Mouse (Mus musculus) forebrain, embryonic 15.5 days (tissue): ENCODE measurements around the gene Zdhhc23. TPM values are rescaled to one million over a fixed set of nuclear protein-coding genes. Genes with fewer than 3 reads are reported as not detected.

ENCODE experiments used
- ATAC-seq: fragments of 200-750 bp; cut with Nextera tagmentation; replicated peaks from 2 replicates; pipeline ENCODE4 v1.8.0; 2017; ENCODE audit warnings: mild to moderate bottlenecking, moderate TSS enrichment, moderate library complexity
- H3K27ac ChIP-seq: fragments of 300-500 bp; sonication (generic); replicated peaks from 2 replicates; pipeline ENCODE4 v1.5.1; 2015; ENCODE audit warnings: mild to moderate bottlenecking, inconsistent platforms
- H3K27me3 ChIP-seq: fragments of 300-500 bp; sonication (generic); 2 replicates; pipeline ENCODE4 v1.6.1; 2015; ENCODE audit warnings: inconsistent platforms
- H3K36me3 ChIP-seq: fragments of 300-500 bp; sonication (generic); 2 replicates; pipeline ENCODE4 v1.6.1; 2015; ENCODE audit warnings: mild to moderate bottlenecking, inconsistent platforms
- H3K4me1 ChIP-seq: fragments of 300-500 bp; sonication (generic); 2 replicates; pipeline ENCODE4 v1.6.1; 2015; ENCODE audit warnings: inconsistent platforms
- H3K4me2 ChIP-seq: fragments of 300-500 bp; sonication (generic); replicated peaks from 2 replicates; pipeline ENCODE4 v1.6.1; 2015; ENCODE audit warnings: mild to moderate bottlenecking, inconsistent platforms
- H3K4me3 ChIP-seq: fragments of 300-500 bp; sonication (generic); 2 replicates; pipeline ENCODE4 v1.5.1; 2015; ENCODE audit warnings: mild to moderate bottlenecking, inconsistent platforms
- H3K9ac ChIP-seq: fragments of 300-500 bp; sonication (generic); replicated peaks from 2 replicates; pipeline ENCODE4 v1.6.1; 2015; ENCODE audit warnings: mild to moderate bottlenecking, inconsistent platforms
- H3K9me3 ChIP-seq: fragments of 300-500 bp; sonication (generic); 2 replicates; pipeline ENCODE4 v1.6.1; 2016; ENCODE audit warnings: inconsistent platforms
- WGBS: fragments of 180-500 bp; shearing (Covaris S2); methylation state at CpG from one replicate; pipeline ENCODE4 v1.1.7; 2015; ENCODE audit warnings: mixed read lengths; 5-methylcytosine and 5-hydroxymethylcytosine counted together
- polyA plus RNA-seq: library from polyadenylated mRNA; unstranded; fragments of >200 nt; fragmentation: Nextera tagmentation; extraction: Ambion mirVana; gene quantifications from 2 replicates; pipeline ENCODE4 v1.2.1, GENCODE M21; 2015

Zdhhc23 gene
- 3.0 and 3.2 TPM in 2 replicates for polyA plus RNA-seq

- ATAC-seq, result peak; percentile 83
- Histone ChIP-seq H3K9ac (peak within 1 kb of the TSS; percentile 56), H3K27me3 (peaks cover 5% of the 10 kb centered on the region; the same call in 1 of the 2 replicates), H3K4me3 (peak within 1 kb of the TSS; percentile 85), H3K36me3 (no peaks in the 10 kb centered on the region), H3K27ac (no peak within 1 kb of the TSS), H3K4me2 (peak within 1 kb of the TSS; percentile 100), H3K4me1 (peaks cover 5% of the 10 kb centered on the region), H3K9me3 (no peaks in the 10 kb centered on the region)
- WGBS, result under 1% methylated on average over 97 of the region's 103 CpGs
Observed at GRCm38 (mm10) chr16:43979328-43980109, at the start of gene Zdhhc23. Zdhhc23 (minus strand) TSS chr16:43979791.

- no peaks in the 10 kb centered on the region for H3K4me1 ChIP-seq
- H3K4me3 ChIP-seq, result no peak overlapping the region
- no peaks in the 10 kb centered on the region for H3K27me3 ChIP-seq
- 71% methylated on average over 2 of the region's 2 CpGs for WGBS
- H3K36me3 ChIP-seq, result no peaks in the 10 kb centered on the region
- no peak overlapping the region for H3K4me2 ChIP-seq
- no peak overlapping the region for H3K9ac ChIP-seq
- H3K27ac ChIP-seq, result no peak overlapping the region
- ATAC-seq, result no peak
- H3K9me3 ChIP-seq, result no peaks in the 10 kb centered on the region
Observed at GRCm38 (mm10) chr16:44029273-44029672, 49.7 kb upstream of the Zdhhc23 start.

- no peak overlapping the region for H3K9ac ChIP-seq
- 79% methylated on average over 9 of the region's 9 CpGs for WGBS
- ATAC-seq, result no peak
- no peaks in the 10 kb centered on the region for H3K27me3 ChIP-seq
- no peak overlapping the region for H3K4me3 ChIP-seq
- H3K9me3 ChIP-seq, result no peaks in the 10 kb centered on the region
- H3K4me1 ChIP-seq, result no peaks in the 10 kb centered on the region
- H3K4me2 ChIP-seq, result no peak overlapping the region
- H3K36me3 ChIP-seq, result no peaks in the 10 kb centered on the region
- no peak overlapping the region for H3K27ac ChIP-seq
Observed at GRCm38 (mm10) chr16:44026822-44027221, 47.2 kb upstream of the Zdhhc23 start.

GRCm38 (mm10) chr16:44026210-44026609, 46.6 kb upstream of the Zdhhc23 start:
- Histone ChIP-seq H3K4me2 (no peak overlapping the region), H3K9ac (no peak overlapping the region), H3K27me3 (no peaks in the 10 kb centered on the region), H3K9me3 (no peaks in the 10 kb centered on the region), H3K27ac (no peak overlapping the region), H3K4me1 (no peaks in the 10 kb centered on the region), H3K36me3 (no peaks in the 10 kb centered on the region), H3K4me3 (no peak overlapping the region)
- WGBS, result 59% methylated on average over 6 of the region's 6 CpGs
- no peak for ATAC-seq

- no peaks in the 10 kb centered on the region for H3K4me1 ChIP-seq
- H3K27me3 ChIP-seq, result no peaks in the 10 kb centered on the region
- H3K27ac ChIP-seq, result no peak overlapping the region
- no peak overlapping the region for H3K4me3 ChIP-seq
- no peaks in the 10 kb centered on the region for H3K36me3 ChIP-seq
- 52% methylated on average over 2 of the region's 2 CpGs for WGBS
- no peak overlapping the region for H3K9ac ChIP-seq
- no peaks in the 10 kb centered on the region for H3K9me3 ChIP-seq
- ATAC-seq, result no peak
- no peak overlapping the region for H3K4me2 ChIP-seq
Observed at GRCm38 (mm10) chr16:44018986-44019548, 39.5 kb upstream of the Zdhhc23 start.

- Histone ChIP-seq H3K36me3 (no peaks in the 10 kb centered on the region), H3K27ac (no peak overlapping the region), H3K27me3 (no peaks in the 10 kb centered on the region), H3K4me2 (no peak overlapping the region), H3K9ac (no peak overlapping the region), H3K9me3 (no peaks in the 10 kb centered on the region), H3K4me3 (no peak overlapping the region), H3K4me1 (no peaks in the 10 kb centered on the region)
- WGBS, result 71% methylated on average over 7 of the region's 7 CpGs
- ATAC-seq, result no peak
Observed at GRCm38 (mm10) chr16:44018372-44018771, 38.8 kb upstream of the Zdhhc23 start.

GRCm38 (mm10) chr16:44017707-44018106, 38.1 kb upstream of the Zdhhc23 start:
- no peak overlapping the region for H3K9ac ChIP-seq
- H3K9me3 ChIP-seq, result no peaks in the 10 kb centered on the region
- no peak overlapping the region for H3K27ac ChIP-seq
- 91% methylated on average over 4 of the region's 4 CpGs for WGBS
- no peaks in the 10 kb centered on the region for H3K4me1 ChIP-seq
- no peaks in the 10 kb centered on the region for H3K36me3 ChIP-seq
- no peak for ATAC-seq
- H3K4me3 ChIP-seq, result no peak overlapping the region
- H3K4me2 ChIP-seq, result no peak overlapping the region
- no peaks in the 10 kb centered on the region for H3K27me3 ChIP-seq

GRCm38 (mm10) chr16:44016164-44016563, 36.6 kb upstream of the Zdhhc23 start:
- H3K9me3 ChIP-seq, result no peaks in the 10 kb centered on the region
- H3K27me3 ChIP-seq, result no peaks in the 10 kb centered on the region
- no peaks in the 10 kb centered on the region for H3K4me1 ChIP-seq
- H3K36me3 ChIP-seq, result no peaks in the 10 kb centered on the region
- H3K27ac ChIP-seq, result no peak overlapping the region
- H3K4me2 ChIP-seq, result no peak overlapping the region
- H3K9ac ChIP-seq, result no peak overlapping the region
- WGBS, result 23% methylated on average over 11 of the region's 11 CpGs
- no peak overlapping the region for H3K4me3 ChIP-seq
- ATAC-seq, result no peak

- ATAC-seq, result no peak
- Histone ChIP-seq H3K4me3 (no peak overlapping the region), H3K27me3 (no peaks in the 10 kb centered on the region), H3K4me2 (no peak overlapping the region), H3K27ac (no peak overlapping the region), H3K4me1 (no peaks in the 10 kb centered on the region), H3K9me3 (no peaks in the 10 kb centered on the region), H3K36me3 (no peaks in the 10 kb centered on the region), H3K9ac (no peak overlapping the region)
- WGBS, result 65% methylated on average over 16 of the region's 16 CpGs
Observed at GRCm38 (mm10) chr16:44015416-44016158, 36.0 kb upstream of the Zdhhc23 start.

- H3K27me3 ChIP-seq, result no peaks in the 10 kb centered on the region
- H3K4me3 ChIP-seq, result no peak overlapping the region
- H3K27ac ChIP-seq, result no peak overlapping the region
- no peak overlapping the region for H3K9ac ChIP-seq
- ATAC-seq, result no peak
- 69% methylated on average over 5 of the region's 5 CpGs for WGBS
- H3K4me1 ChIP-seq, result no peaks in the 10 kb centered on the region
- H3K4me2 ChIP-seq, result no peak overlapping the region
- H3K36me3 ChIP-seq, result no peaks in the 10 kb centered on the region
- no peaks in the 10 kb centered on the region for H3K9me3 ChIP-seq
Observed at GRCm38 (mm10) chr16:44011010-44011409, 31.4 kb upstream of the Zdhhc23 start.

GRCm38 (mm10) chr16:44002086-44002485, 22.5 kb upstream of the Zdhhc23 start:
- no peak overlapping the region for H3K4me3 ChIP-seq
- H3K9me3 ChIP-seq, result no peaks in the 10 kb centered on the region
- ATAC-seq, result no peak
- no peak overlapping the region for H3K27ac ChIP-seq
- H3K4me2 ChIP-seq, result no peak overlapping the region
- WGBS, result 68% methylated on average over 5 of the region's 5 CpGs
- no peaks in the 10 kb centered on the region for H3K36me3 ChIP-seq
- no peaks in the 10 kb centered on the region for H3K4me1 ChIP-seq
- no peak overlapping the region for H3K9ac ChIP-seq
- H3K27me3 ChIP-seq, result no peaks in the 10 kb centered on the region

- no peaks in the 10 kb centered on the region for H3K36me3 ChIP-seq
- H3K9ac ChIP-seq, result no peak overlapping the region
- no peak overlapping the region for H3K27ac ChIP-seq
- no peak overlapping the region for H3K4me2 ChIP-seq
- H3K27me3 ChIP-seq, result no peaks in the 10 kb centered on the region
- H3K9me3 ChIP-seq, result no peaks in the 10 kb centered on the region
- no peak for ATAC-seq
- WGBS, result 62% methylated on average over 5 of the region's 5 CpGs
- no peaks in the 10 kb centered on the region for H3K4me1 ChIP-seq
- H3K4me3 ChIP-seq, result no peak overlapping the region
Observed at GRCm38 (mm10) chr16:43999541-43999940, 19.9 kb upstream of the Zdhhc23 start.
